Mouse (Mus musculus) limb, embryonic 12.5 days (tissue): Measurements from ENCODE around the gene Jhy. TPM values are rescaled to one million over a fixed set of nuclear protein-coding genes. Genes with fewer than 3 reads are reported as not detected.

Experiments
- polyA plus RNA-seq: library from polyadenylated mRNA; unstranded; fragments of >200 nt; fragmentation: Nextera tagmentation; extraction: Ambion mirVana; gene quantifications from 2 replicates; pipeline ENCODE4 v1.2.1, GENCODE M21; 2016

Jhy gene
- polyA plus RNA-seq, 1 experiment from 2014 or later, result not detected

Other genes with a start within 250 kb of the Jhy start
- gene Hspa8, start 163.1 kb downstream of the Jhy start, polyA plus RNA-seq, result 2,429 and 2,480 TPM in 2 replicates
- gene Bsx, start 90.0 kb downstream of the Jhy start, polyA plus RNA-seq, result not detected in 2 replicates
- gene Crtam, start 40.5 kb upstream of the Jhy start, polyA plus RNA-seq, result 0.33 and 0.34 TPM in 2 replicates
- 6.5 and 7.8 TPM in 2 replicates for gene Ubash3b, start 197.6 kb upstream of the Jhy start, polyA plus RNA-seq